Mouse (Mus musculus) bone marrow macrophage, adult 2 months (primary cell): ENCODE data around the gene Foxj3.

Experiments
- CTCF ChIP-seq: IDR thresholded peaks from 2 replicates; pipeline ENCODE4 v1.5.1; 2012; ENCODE audit warnings: low read depth, mild to moderate bottlenecking, low read length, moderate library complexity
- POLR2A ChIP-seq: IDR thresholded peaks from 2 replicates; pipeline ENCODE4 v1.6.1; 2012; ENCODE audit warnings: mild to moderate bottlenecking, low read depth, low read length, borderline replicate concordance

GRCm38 (mm10) chr4:119632721-119633120 lies 95.9 kb downstream of the Foxj3 start:
- TF ChIP-seq POLR2A, result no peak
- no peak for TF ChIP-seq CTCF
